Mouse (Mus musculus) hindbrain, embryonic 11.5 days (tissue): ENCODE results near the gene Actg1. TPM values are rescaled to one million over a fixed set of nuclear protein-coding genes. Genes with fewer than 3 reads are reported as not detected.

Experiments used
- ATAC-seq: fragments of 200-750 bp; cut with Nextera tagmentation; 2 replicates; pipeline ENCODE4 v1.8.0; 2017; ENCODE audit warnings: mild to moderate bottlenecking, moderate TSS enrichment, moderate library complexity; ENCODE audit not compliant: low FRiP score
- DNase-seq: peaks from one replicate; pipeline ENCODE4 v3.0.0-alpha.2; 2015; ENCODE audit warnings: low spot score
- H3K27ac ChIP-seq: fragments of 300-500 bp; sonication (generic); 2 replicates; pipeline ENCODE4 v1.5.1; 2014; ENCODE audit warnings: mild to moderate bottlenecking, low read depth, low read length
- H3K27me3 ChIP-seq: fragments of 300-500 bp; sonication (generic); 2 replicates; pipeline ENCODE4 v1.6.1; 2014; ENCODE audit warnings: mild to moderate bottlenecking, low read length, moderate library complexity, mixed read lengths; ENCODE audit not compliant: control insufficient read depth, insufficient read depth
- H3K36me3 ChIP-seq: fragments of 300-500 bp; sonication (generic); 2 replicates; pipeline ENCODE4 v1.6.1; 2014; ENCODE audit warnings: mild to moderate bottlenecking, low read length, moderate library complexity, mixed read lengths; ENCODE audit not compliant: control insufficient read depth, insufficient read depth
- H3K4me1 ChIP-seq: fragments of 300-500 bp; sonication (generic); replicated peaks from 2 replicates; pipeline ENCODE4 v1.6.1; 2014; ENCODE audit warnings: low read length, mixed read lengths; ENCODE audit not compliant: control insufficient read depth, insufficient read depth
- H3K4me2 ChIP-seq: fragments of 300-500 bp; sonication (generic); replicated peaks from 2 replicates; pipeline ENCODE4 v1.6.1; 2014; ENCODE audit warnings: mild to moderate bottlenecking, low read depth, low read length
- H3K4me3 ChIP-seq: fragments of 300-500 bp; sonication (generic); 2 replicates; pipeline ENCODE4 v1.5.1; 2014; ENCODE audit warnings: low read depth, low read length
- H3K9ac ChIP-seq: fragments of 300-500 bp; sonication (generic); 2 replicates; pipeline ENCODE4 v1.6.1; 2014; ENCODE audit warnings: low read depth, low read length
- H3K9me3 ChIP-seq: fragments of 300-500 bp; sonication (generic); 2 replicates; pipeline ENCODE4 v1.6.1; 2016; ENCODE audit warnings: low read length; ENCODE audit not compliant: control insufficient read depth
- WGBS: fragments of 180-500 bp; shearing (Covaris S2); extraction: QIAGEN DNeasy Blood & Tissue Kit; methylation state at CpG from one replicate; pipeline ENCODE4 v1.1.7; 2014; 5-methylcytosine and 5-hydroxymethylcytosine counted together
- polyA plus RNA-seq: library from polyadenylated mRNA; unstranded; fragments of >200 nt; fragmentation: Nextera tagmentation; extraction: Ambion mirVana; gene quantifications from 2 replicates; pipeline ENCODE4 v1.2.1, GENCODE M21; 2014

The Actg1 gene
- polyA plus RNA-seq, 1 experiment from 2014 or later = 3,592 TPM

DNA sequence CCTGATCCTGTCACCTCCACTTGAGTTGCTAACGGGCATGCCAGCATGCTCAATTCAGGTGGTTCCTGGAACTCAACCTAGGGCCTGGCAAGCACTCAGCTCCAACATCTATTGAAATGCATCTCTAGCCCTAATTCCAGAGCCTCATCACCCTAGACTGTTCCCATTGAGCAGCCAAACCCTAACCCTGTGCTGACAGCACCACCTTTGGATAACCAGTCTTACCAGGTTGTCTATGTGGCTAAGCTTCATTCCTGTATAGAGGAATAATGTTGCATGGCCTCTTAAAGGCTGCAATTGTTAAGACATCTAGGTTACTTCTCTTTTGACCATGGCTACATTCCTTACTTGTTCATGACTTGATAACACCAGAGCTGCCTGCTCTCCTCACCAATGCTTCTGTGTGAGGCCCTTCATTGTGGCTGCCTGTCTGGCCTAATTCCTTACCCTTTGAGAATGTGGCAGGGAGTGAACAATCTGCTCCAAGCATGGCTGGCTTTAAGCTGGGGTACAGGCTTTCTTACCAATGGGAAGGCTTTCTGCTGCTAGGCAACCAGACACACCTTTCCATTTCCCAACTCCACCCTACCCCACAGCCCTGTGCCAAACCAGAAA, 3.2 kb downstream of the Actg1 start:
- ATAC-seq (no peak), DNase-seq (peak; percentile 54)
- H3K36me3 ChIP-seq = 0 out of 2 replicates have a peak, but pooled peaks cover 6% of the 10 kb centered on the region
- no peaks in the 10 kb centered on the region for H3K9me3 ChIP-seq
- H3K4me2 ChIP-seq = peak overlapping the region; percentile 15
- H3K4me1 ChIP-seq = peaks cover 3% of the 10 kb centered on the region; the same call in 1 of the 2 replicates
- 35% methylated on average over 1 of the region's 1 CpGs for WGBS
- peak overlapping the region; percentile 6; the same call in 1 of the 2 replicates for H3K4me3 ChIP-seq
- H3K27ac ChIP-seq = no peak overlapping the region
- no peak overlapping the region for H3K9ac ChIP-seq
- H3K27me3 ChIP-seq = no peaks in the 10 kb centered on the region

DNA sequence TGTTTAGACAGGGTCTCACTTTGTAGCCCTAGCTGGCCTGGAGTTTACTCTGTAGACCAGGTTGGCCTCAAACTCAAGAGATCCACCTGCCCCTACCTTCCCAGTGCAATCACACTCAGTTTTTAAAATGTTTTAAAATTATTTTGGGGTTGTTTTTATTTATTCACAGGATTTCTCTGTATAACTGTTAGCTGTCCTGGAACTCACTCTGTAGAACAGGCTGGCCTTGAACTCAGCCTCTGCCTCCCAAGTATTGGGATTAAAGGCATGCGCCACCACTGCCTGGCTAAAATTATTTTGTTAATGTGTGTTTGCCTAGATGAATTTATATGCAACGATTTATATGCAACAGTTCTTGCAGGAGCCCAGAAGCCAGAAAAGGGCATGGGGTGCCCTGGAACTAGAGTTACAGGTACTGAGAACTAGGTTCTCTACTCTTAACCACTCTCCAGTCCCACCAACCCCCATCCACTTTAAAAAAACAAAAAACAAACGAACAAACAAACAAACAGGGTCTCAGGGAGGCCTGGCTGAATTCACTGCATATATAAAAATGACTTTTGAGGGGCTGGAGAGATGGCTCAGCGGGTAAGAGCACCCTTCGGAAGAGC, 3.9 kb downstream of the Actg1 start:
- 63% methylated on average over 5 of the region's 5 CpGs for WGBS
- H3K9me3 ChIP-seq = no peaks in the 10 kb centered on the region
- no peak overlapping the region for H3K4me2 ChIP-seq
- ATAC-seq (no peak), DNase-seq (peak; percentile 49)
- H3K27me3 ChIP-seq = no peaks in the 10 kb centered on the region
- no peak overlapping the region for H3K4me3 ChIP-seq
- 0 out of 2 replicates have a peak, but pooled peaks cover 6% of the 10 kb centered on the region for H3K36me3 ChIP-seq
- no peak overlapping the region for H3K9ac ChIP-seq
- peaks cover under 1% of the 10 kb centered on the region; the same call in 1 of the 2 replicates for H3K4me1 ChIP-seq
- no peak overlapping the region for H3K27ac ChIP-seq

DNA sequence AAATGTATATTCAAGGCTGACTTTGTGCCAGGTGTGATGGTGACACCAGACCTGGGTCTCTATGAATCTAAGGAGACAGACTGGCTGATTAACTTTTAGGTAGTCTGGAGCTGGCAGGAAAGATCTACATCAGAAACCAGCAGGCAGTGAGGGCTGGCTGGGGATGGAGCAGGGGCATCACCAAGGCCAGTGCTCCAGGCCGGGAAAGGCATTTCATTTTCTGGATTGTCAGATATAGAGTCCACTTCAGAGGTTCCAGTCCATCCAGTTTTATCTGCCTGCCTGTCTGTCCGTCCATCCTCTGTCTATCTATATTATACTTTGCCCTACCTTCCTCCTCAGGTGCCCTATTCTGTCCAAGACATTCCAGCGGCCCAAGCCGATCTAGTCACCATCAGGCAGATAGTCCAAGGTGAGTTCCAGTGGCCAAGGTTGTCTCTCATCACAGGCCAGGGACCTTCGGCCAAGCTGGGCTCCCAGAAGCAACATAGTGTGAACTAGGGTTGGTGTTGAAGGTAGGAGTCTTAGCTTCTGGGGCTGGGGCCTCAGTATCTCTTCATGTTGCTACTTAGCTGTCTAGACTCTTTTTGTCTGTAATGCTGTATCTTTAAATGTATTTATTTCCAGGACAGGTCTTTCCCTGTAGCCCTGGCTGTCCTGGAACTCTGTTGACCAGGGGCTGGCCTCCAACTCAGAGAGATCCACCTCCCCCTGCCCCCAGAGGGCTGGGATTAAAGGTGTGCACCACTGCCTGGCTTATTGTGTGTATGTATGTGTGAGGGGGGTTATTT, 4.6 kb downstream of the Actg1 start:
- H3K4me3 ChIP-seq = no peak overlapping the region
- WGBS = 81% methylated on average over 5 of the region's 5 CpGs
- H3K9me3 ChIP-seq = no peaks in the 10 kb centered on the region
- no peak overlapping the region for H3K4me2 ChIP-seq
- H3K4me1 ChIP-seq = no peaks in the 10 kb centered on the region
- H3K27me3 ChIP-seq = no peaks in the 10 kb centered on the region
- ATAC-seq = no peak
- no peak overlapping the region for H3K27ac ChIP-seq
- 0 out of 2 replicates have a peak, but pooled peaks cover 6% of the 10 kb centered on the region for H3K36me3 ChIP-seq
- no peak overlapping the region for H3K9ac ChIP-seq
- DNase-seq = peak; percentile 53

DNA sequence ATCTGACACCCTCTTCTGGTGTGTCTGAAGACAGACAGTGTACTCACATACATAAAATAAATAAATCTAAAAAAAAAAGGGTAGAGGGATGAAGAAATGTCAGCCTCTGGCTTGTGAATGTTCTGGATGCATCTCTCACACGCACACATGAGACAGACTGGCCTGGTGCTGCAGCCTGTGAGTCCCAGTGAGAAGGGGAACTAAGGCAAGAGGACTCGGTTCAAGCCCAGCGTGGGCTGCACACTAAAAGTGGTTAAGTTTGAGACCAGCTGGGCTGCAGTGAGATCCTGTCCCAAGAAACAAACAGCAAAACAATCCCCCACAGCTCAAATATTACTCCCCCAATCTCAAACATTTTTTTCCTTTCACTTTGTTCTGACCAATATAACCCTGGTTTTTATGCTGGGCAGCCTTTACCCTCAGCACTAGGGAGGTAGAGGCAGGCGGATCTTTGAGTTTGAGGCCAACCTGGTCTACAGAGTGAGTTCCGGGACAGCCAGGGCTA, 5.6 kb downstream of the Actg1 start:
- no peaks in the 10 kb centered on the region for H3K9me3 ChIP-seq
- H3K4me2 ChIP-seq = no peak overlapping the region
- 0 out of 2 replicates have a peak, but pooled peaks cover 6% of the 10 kb centered on the region for H3K36me3 ChIP-seq
- H3K27ac ChIP-seq = no peak overlapping the region
- ATAC-seq (no peak), DNase-seq (no peak)
- H3K27me3 ChIP-seq = no peaks in the 10 kb centered on the region
- H3K4me3 ChIP-seq = no peak overlapping the region
- no peaks in the 10 kb centered on the region for H3K4me1 ChIP-seq
- WGBS = 91% methylated on average over 5 of the region's 5 CpGs
- no peak overlapping the region for H3K9ac ChIP-seq

DNA sequence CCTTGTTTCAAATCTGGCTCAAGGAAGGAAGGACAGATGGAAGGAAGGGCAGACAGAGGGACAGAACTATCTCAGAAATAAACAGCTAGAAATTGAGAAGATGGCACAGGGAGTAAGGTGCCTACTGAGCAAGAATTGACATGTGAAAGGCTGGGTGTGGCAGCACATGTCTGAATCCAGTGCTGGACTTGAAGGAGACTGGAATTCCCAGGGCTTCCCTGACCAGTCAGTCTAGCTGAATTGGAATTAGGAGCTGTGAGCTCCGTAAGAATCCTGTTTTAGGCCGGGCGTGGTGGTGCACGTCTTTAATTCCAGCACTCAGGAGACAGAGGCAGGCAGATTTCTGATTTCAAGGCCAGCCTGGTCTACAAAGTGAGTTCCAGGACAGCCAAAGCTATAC, 6.7 kb downstream of the Actg1 start:
- no peak for ATAC-seq
- Histone ChIP-seq H3K4me3 (no peak overlapping the region), H3K9me3 (no peaks in the 10 kb centered on the region), H3K36me3 (0 out of 2 replicates have a peak, but pooled peaks cover 6% of the 10 kb centered on the region), H3K27me3 (no peaks in the 10 kb centered on the region), H3K27ac (no peak overlapping the region), H3K9ac (no peak overlapping the region), H3K4me2 (no peak overlapping the region), H3K4me1 (no peaks in the 10 kb centered on the region)
- no peak for DNase-seq
- 90% methylated on average over 4 of the region's 4 CpGs for WGBS

DNA sequence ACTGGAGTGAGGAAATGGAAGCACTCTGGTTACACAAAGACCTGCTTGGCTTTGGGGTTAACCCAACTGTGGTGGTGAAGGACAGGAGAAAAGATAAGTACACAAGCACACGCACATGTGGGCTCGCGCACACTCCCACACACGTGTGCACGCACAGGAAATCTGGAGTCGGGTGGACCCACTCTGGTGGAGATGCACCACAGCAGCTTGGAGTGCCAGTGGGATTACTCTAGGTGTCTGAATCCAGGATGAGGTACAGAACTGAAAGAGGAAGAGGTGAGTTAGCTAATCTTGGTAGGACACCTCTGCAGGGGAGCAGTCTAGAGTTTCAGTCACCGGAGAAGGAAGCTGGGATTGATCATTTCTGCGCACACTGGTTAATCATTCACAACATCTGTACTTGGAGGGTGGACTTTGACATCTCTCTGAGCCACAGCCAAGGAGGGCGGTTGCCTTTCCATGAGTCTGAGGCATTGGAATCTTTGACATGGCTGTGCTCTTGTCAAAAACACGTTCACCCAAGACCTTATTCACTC, 8.3 kb downstream of the Actg1 start:
- DNase-seq = no peak
- no peak for ATAC-seq

DNA sequence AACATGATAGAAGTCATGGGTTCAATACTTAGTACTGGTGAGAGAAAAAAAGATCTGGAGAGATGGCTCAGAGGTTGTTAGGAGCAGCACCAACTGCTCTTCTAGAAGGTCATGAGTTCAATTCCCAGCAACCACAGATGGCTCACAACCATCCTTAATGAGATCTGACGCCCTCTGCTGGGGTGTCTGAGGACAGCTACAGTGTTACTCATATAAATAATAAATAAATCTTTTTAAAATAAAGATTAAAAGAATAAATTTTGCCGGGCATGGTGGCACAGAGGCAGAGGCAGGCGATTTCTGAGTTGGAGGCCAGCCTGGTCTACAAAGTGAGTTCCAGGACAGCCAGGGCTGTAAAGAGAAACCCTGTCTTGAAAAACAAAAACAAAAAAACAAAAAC, 9.6 kb downstream of the Actg1 start:
- WGBS = 74% methylated on average over 3 of the region's 3 CpGs
- Histone ChIP-seq H3K4me3 (no peak overlapping the region), H3K9me3 (no peaks in the 10 kb centered on the region), H3K4me1 (no peaks in the 10 kb centered on the region), H3K27me3 (no peaks in the 10 kb centered on the region), H3K36me3 (no peaks in the 10 kb centered on the region), H3K4me2 (no peak overlapping the region), H3K9ac (no peak overlapping the region), H3K27ac (no peak overlapping the region)
- DNase-seq = no peak
- ATAC-seq = no peak

More for the DNA sequence above, 8.3 kb downstream of the Actg1 start:
- Histone ChIP-seq H3K27ac (no peak overlapping the region), H3K36me3 (0 out of 2 replicates have a peak, but pooled peaks cover under 1% of the 10 kb centered on the region), H3K4me1 (no peaks in the 10 kb centered on the region), H3K27me3 (no peaks in the 10 kb centered on the region), H3K9ac (no peak overlapping the region), H3K4me3 (no peak overlapping the region), H3K4me2 (no peak overlapping the region), H3K9me3 (no peaks in the 10 kb centered on the region)
- 85% methylated on average over 10 of the region's 10 CpGs for WGBS

DNA sequence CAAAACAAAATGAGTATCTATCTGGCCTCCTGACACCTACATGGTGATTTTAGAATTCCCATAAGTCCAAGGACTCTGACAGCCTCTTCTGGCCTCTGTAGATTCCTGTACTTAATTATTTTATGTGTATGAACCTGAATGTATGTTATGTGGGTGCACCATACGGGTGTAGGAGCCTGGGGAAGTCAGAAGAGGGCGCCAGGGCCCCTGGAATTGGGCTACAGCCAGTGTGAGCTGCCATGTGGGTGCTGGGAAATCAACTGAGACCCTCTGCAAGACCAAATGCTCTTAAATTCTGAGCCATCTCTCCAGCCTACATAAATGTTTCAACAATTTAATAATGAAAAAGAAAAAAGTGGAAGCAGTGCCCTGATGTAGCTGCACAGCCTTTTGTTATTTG, 10.9 kb downstream of the Actg1 start:
- H3K27ac ChIP-seq = no peak overlapping the region
- ATAC-seq = no peak
- 41% methylated on average over 2 of the region's 2 CpGs for WGBS
- H3K9ac ChIP-seq = no peak overlapping the region
- H3K4me1 ChIP-seq = no peaks in the 10 kb centered on the region
- H3K9me3 ChIP-seq = no peaks in the 10 kb centered on the region
- H3K4me3 ChIP-seq = no peak overlapping the region
- no peak for DNase-seq
- H3K27me3 ChIP-seq = no peaks in the 10 kb centered on the region
- no peak overlapping the region for H3K4me2 ChIP-seq
- H3K36me3 ChIP-seq = no peaks in the 10 kb centered on the region
